Mouse (Mus musculus): ENCODE measurements at regions not wholly inside any gene's neighbourhood (a gene's known extent, or its start where the extent isn't known, plus 50 kb on each side); places are given as distances from the start of the nearest gene placed in this dataset.

DNA sequence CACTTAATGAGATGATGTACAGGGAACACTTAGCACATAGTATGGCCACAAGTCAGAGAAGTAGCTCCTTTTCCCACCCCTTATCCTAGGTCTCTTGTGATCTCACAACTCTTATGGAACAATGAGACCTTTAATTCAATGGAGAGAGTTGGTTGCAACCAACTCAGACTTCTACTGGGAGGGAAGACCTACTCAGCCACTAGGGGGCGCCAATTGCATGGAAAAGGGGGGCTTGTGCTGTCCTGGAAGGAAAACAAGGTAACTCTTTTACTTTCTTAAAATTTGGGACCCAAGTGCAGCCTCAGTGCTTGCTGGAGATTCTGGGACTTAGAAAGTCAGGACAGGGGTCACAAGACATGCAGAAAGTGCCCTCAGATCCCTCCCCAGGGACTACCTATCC is 60.7 kb upstream of the Kcnj15 start:
- peak; percentile 74 for DNase-seq

DNA sequence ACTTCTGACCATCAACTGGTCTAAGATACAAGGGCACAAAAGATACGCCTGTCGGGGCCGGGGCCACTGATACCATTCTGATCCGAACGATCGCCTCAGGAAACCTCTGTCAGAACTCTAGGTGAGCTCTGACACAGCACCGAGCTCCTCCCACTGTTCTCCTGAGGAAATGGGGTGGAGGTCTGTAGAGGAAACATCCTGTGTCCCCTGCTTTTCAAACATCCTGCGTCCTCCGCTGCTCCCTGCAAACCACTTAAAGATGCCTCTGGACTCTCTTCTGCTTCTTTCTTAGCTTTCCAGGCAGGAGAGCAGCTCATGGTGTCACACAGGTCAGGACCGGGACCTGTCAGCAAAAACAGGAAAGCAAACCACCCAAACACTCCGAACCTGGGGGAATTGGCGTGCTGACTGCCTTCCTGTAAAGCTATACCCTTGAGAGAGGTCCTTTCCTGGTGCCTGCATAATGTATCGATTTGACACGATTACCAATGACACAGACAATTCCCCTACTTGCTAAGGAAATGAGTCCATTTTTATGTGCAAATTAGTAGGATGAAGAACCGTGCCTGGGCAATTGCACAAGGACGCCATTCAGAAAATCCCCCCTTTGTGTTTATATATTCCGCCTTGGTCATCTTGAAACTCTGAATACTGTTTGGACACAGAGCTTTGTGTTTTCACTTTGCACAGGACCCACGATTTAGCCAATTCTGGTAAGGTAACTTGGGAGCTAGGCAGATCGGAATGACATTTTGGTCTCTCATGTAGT is 58.4 kb upstream of the Kcnj15 start:
- no peak for DNase-seq

DNA sequence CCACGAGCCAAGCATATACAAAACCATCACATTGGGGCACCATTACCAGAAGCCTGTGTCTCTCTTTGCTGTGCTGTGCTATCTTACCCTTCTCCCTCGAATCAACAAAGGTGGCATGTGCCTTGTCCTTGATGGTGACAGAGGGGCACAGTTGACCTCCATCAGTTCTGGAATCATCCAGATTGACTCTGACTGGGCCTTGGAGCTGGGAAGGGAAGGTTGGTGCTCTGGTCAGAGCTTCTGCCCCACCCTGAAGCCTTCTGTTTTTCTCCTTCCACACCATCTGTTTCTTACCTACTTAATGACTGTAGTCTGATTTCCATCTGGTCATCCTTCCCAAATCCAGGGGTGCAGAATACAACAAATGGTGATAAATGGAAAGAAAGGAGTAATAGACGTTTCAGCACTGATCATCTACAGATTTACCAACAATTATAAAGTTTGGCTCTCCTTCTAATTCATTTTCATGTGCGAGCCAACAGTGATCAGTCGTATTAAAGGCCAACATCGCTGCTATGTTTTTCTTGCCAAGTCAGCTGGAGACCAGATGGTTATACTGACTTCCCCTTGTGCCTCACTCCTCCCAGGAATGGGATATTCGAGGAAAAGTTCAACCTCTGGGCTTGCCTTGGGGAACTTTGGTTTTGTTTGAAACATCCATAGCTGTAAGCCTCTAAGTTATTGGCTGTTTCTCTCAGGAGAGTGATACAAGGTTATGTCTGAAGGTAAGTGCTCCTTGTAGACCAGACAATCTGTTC is 55.1 kb upstream of the Kcnj15 start:
- DNase-seq, result no peak

DNA sequence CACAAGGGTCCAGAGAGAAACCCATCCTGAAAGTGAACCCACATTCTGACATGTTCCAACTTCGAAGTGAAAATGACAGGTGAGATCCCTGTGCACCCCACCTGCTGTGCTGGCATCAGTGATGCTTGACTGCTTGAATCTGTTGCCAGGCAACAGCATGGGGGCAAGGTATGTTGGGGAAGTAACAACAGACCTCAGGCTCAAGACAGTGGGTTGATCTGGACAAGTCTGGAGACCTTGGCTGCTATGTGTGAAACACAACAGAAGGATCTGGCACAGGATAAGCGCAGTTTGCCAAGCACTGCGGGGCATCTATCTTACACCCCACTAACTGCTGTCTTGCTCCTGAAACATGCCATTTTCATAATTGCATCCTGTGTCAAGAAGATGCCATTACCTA is 54.3 kb upstream of the Kcnj15 start:
- DNase-seq, result no peak

GRCm38 (mm10) chr16:95203790-95204189 is 53.6 kb upstream of the Kcnj15 start:
- DNase-seq, result no peak

DNA sequence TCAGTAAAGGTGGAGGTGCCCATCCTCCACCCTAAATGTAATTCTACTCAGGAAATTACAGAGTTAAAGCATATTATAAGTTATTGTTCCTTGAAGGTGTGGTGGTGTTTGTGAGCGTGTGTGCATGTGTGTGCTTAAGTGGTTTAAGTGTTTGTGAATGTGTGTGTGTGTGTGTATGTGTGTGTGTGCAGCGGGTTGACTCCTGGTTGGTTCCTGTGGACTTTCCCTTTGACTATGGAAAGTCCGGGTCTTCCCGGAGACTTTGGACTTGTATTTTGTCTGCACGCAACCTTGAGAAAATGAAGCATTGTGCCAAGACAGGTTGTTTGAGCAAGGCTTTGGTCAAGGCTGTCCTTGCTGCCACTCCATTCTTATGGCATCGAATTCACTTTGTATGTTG is 52.9 kb upstream of the Kcnj15 start:
- no peak for DNase-seq

- no peak for DNase-seq
Measured at GRCm38 (mm10) chr16:95206445-95206844, 50.9 kb upstream of the Kcnj15 start.

- no peak for DNase-seq
Measured at GRCm38 (mm10) chr16:95207547-95207946, 49.8 kb upstream of the Kcnj15 start.

All from liver (tissue).